Mouse (Mus musculus) embryonic facial prominence, embryonic 13.5 days (tissue): ENCODE results near the gene Gulp1. TPM values are rescaled to one million over a fixed set of nuclear protein-coding genes. Genes with fewer than 3 reads are reported as not detected.

ENCODE experiments used
- ATAC-seq: fragments of 200-750 bp; cut with Nextera tagmentation; 2 replicates; pipeline ENCODE4 v1.8.0; 2017; ENCODE audit warnings: low read depth; ENCODE audit not compliant: insufficient number of reproducible peaks, insufficient read depth, low FRiP score, low TSS enrichment
- H3K27ac ChIP-seq: fragments of 300-500 bp; sonication (generic); 2 replicates; pipeline ENCODE4 v1.5.1; 2015; ENCODE audit warnings: moderate library complexity, mild to moderate bottlenecking, inconsistent platforms
- H3K27me3 ChIP-seq: fragments of 300-500 bp; sonication (generic); 2 replicates; pipeline ENCODE4 v1.6.1; 2015; ENCODE audit warnings: mild to moderate bottlenecking, inconsistent platforms
- H3K36me3 ChIP-seq: fragments of 300-500 bp; sonication (generic); 2 replicates; pipeline ENCODE4 v1.6.1; 2015; ENCODE audit warnings: mild to moderate bottlenecking, inconsistent platforms
- H3K4me1 ChIP-seq: fragments of 300-500 bp; sonication (generic); 2 replicates; pipeline ENCODE4 v1.6.1; 2015; ENCODE audit warnings: inconsistent platforms
- H3K4me2 ChIP-seq: fragments of 300-500 bp; sonication (generic); 2 replicates; pipeline ENCODE4 v1.6.1; 2015; ENCODE audit warnings: moderate library complexity, mild to moderate bottlenecking, inconsistent platforms
- H3K4me3 ChIP-seq: fragments of 300-500 bp; sonication (generic); 2 replicates; pipeline ENCODE4 v1.5.1; 2015; ENCODE audit warnings: mild to moderate bottlenecking, inconsistent platforms
- H3K9ac ChIP-seq: fragments of 300-500 bp; sonication (generic); 2 replicates; pipeline ENCODE4 v1.6.1; 2015; ENCODE audit warnings: mild to moderate bottlenecking, inconsistent platforms
- H3K9me3 ChIP-seq: fragments of 300-500 bp; sonication (generic); 2 replicates; pipeline ENCODE4 v1.6.1; 2016; ENCODE audit warnings: inconsistent platforms
- WGBS: fragments of 180-500 bp; shearing (Covaris S2); methylation state at CpG from one replicate; pipeline ENCODE4 v1.1.7; 2015; ENCODE audit warnings: mixed read lengths; 5-methylcytosine and 5-hydroxymethylcytosine counted together
- polyA plus RNA-seq: library from polyadenylated mRNA; unstranded; fragments of >200 nt; fragmentation: Nextera tagmentation; extraction: Ambion mirVana; gene quantifications from 2 replicates; pipeline ENCODE4 v1.2.1, GENCODE M21; 2015

The Gulp1 gene
- polyA plus RNA-seq, 1 experiment from 2014 or later: 30.3 TPM

DNA sequence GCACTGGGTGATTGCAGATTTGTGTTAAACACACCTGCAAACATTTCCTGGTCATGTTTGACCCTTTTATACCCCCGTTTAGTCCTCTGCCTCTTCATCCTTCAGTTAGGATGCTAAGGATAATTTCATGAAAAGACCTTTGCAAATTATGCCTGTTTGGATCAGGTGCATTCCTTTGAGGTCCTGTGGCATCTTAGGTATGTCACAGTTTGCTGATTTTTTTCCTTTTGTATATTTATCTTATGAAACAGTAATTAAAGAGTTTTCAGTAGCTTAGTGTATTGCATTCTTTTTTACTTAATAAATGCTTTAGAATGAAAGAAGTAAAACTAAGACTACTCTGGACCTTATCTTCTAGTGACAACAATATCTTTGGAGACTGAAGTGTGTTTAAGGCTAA, 41.8 kb downstream of the Gulp1 start:
- Histone ChIP-seq H3K27me3 (no peaks in the 10 kb centered on the region), H3K4me3 (no peak overlapping the region), H3K4me1 (0 out of 2 replicates have a peak, but pooled peaks cover 4% of the 10 kb centered on the region), H3K9me3 (no peaks in the 10 kb centered on the region), H3K9ac (no peak overlapping the region), H3K36me3 (no peaks in the 10 kb centered on the region), H3K27ac (no peak overlapping the region), H3K4me2 (no peak overlapping the region)
- no peak for ATAC-seq
- 57% methylated on average over 1 of the region's 1 CpGs for WGBS

DNA sequence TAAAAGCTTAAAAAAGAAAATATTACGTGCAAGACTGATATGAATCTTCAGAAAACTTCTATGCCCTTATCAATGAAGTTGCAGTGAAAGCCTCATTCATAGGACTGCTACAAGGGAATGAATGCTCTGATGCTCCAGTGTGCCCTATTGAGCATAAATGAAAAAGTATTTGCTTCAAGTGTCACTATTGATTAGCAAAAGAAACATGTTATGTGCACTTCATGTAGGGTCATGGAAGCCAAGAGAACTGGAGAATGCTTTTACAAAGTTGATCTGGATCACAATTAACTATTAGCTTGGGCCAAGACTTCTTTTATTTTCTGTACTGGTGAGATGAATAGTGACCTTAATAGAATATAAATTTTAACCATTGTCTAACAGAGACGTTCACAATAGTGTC, 47.0 kb downstream of the Gulp1 start:
- H3K27me3 ChIP-seq: no peaks in the 10 kb centered on the region
- H3K27ac ChIP-seq: no peak overlapping the region
- H3K9ac ChIP-seq: no peak overlapping the region
- WGBS: 88% methylated on average over 2 of the region's 2 CpGs
- H3K4me1 ChIP-seq: no peaks in the 10 kb centered on the region
- no peak overlapping the region for H3K4me3 ChIP-seq
- no peak overlapping the region for H3K4me2 ChIP-seq
- no peak for ATAC-seq
- H3K36me3 ChIP-seq: no peaks in the 10 kb centered on the region
- H3K9me3 ChIP-seq: no peaks in the 10 kb centered on the region

DNA sequence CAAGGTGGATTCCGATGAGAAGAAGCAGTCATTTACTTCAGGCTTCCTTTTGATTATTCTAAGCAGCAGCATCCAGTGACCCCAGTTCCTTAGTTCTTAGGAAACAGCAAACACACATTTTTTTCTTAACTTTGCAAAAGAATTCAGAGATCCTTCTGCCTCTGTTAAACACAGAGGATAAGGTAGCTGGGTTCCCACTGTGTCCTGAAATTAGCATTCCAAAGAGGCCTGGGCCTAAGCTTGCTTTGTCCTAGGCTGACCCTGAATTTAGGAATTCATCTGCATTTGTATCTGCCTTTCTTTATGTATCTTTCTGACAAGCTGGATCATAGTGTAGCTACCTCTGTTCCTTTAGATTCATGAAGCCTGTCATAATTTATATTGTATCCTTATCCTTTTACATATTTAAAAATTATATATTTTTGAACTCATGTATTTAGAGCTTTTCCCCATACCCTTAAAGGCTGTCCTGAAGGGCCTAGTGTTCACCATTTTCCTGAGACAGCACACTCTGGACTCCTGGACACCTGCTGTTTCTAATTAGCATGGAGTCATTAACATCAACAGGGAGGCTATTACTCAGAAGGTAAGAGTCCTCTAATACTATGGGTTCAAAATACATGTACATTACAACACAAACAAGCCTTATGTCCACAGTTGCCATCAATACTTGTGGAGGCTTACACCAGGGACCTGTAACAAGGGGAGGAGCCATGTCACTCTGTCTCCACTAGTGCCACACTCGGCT, 62.2 kb downstream of the Gulp1 start:
- Histone ChIP-seq H3K9me3 (peaks cover 5% of the 10 kb centered on the region; the same call in 1 of the 2 replicates), H3K4me1 (peaks cover 6% of the 10 kb centered on the region), H3K27ac (no peak overlapping the region), H3K4me2 (no peak overlapping the region), H3K4me3 (no peak overlapping the region), H3K9ac (no peak overlapping the region), H3K27me3 (no peaks in the 10 kb centered on the region), H3K36me3 (no peaks in the 10 kb centered on the region)
- WGBS: 50% methylated on average over 2 of the region's 2 CpGs
- no peak for ATAC-seq

- H3K9ac ChIP-seq: no peak overlapping the region
- no peak overlapping the region for H3K4me2 ChIP-seq
- H3K27me3 ChIP-seq: no peaks in the 10 kb centered on the region
- H3K36me3 ChIP-seq: no peaks in the 10 kb centered on the region
- ATAC-seq: no peak
- 19% methylated on average over 2 of the region's 2 CpGs for WGBS
- H3K27ac ChIP-seq: no peak overlapping the region; the same call in 1 of the 2 replicates
- H3K4me3 ChIP-seq: no peak overlapping the region
- H3K4me1 ChIP-seq: peaks cover 9% of the 10 kb centered on the region
- H3K9me3 ChIP-seq: no peaks in the 10 kb centered on the region
Observed at GRCm38 (mm10) chr1:44618751-44619150, 67.4 kb downstream of the Gulp1 start.

DNA sequence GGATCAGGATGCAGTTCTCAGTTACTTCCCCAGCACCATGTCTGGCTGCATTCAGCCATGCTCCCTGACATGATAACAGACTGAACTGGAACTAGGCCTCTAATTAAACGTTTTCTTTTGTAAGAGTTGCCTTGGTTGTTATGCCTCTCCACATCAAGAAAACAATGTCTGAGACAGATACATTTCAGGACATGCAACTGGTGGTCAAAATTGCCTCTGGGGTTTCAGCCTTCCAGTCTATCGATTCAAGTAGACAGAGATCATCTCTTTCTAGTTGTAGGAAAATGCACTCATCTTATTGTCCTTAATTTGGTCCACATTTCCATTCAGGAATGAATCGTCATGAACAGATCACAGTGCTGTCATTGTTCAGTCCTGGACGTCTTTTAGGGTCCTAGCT, 83.2 kb downstream of the Gulp1 start:
- Histone ChIP-seq H3K27ac (no peak overlapping the region), H3K9me3 (no peaks in the 10 kb centered on the region), H3K9ac (no peak overlapping the region), H3K4me1 (0 out of 2 replicates have a peak, but pooled peaks cover 3% of the 10 kb centered on the region), H3K4me2 (no peak overlapping the region), H3K4me3 (no peak overlapping the region), H3K36me3 (no peaks in the 10 kb centered on the region), H3K27me3 (no peaks in the 10 kb centered on the region)
- no peak for ATAC-seq
- WGBS: 13% methylated on average over 4 of the region's 4 CpGs

GRCm38 (mm10) chr1:44645678-44646276, 94.5 kb downstream of the Gulp1 start:
- Histone ChIP-seq H3K4me3 (no peak overlapping the region), H3K27ac (no peak overlapping the region), H3K36me3 (no peaks in the 10 kb centered on the region), H3K27me3 (no peaks in the 10 kb centered on the region), H3K4me2 (no peak overlapping the region), H3K9me3 (no peaks in the 10 kb centered on the region), H3K9ac (no peak overlapping the region), H3K4me1 (no peaks in the 10 kb centered on the region)
- 83% methylated on average over 6 of the region's 6 CpGs for WGBS
- ATAC-seq: no peak

DNA sequence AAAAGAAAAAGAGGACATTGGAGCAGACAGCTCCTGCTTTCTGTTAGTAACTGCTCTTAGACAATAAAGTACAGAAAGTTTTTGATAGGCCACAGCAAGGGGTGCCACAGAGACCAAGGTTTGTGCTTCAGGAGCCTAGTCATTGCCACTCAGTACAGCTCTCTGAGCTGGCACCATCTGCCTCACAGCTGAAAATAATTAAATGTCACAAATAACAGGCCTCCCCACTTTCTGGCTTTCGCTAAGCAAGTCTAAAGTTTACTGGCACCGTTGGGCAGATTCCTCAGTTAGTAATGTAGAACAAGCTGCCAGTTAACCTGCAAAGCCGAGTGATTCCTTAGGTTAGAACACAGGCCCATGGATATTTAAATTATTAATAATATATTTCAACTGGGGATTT, 127.7 kb downstream of the Gulp1 start:
- H3K4me1 ChIP-seq: peaks cover 14% of the 10 kb centered on the region
- no peaks in the 10 kb centered on the region for H3K36me3 ChIP-seq
- H3K9me3 ChIP-seq: no peaks in the 10 kb centered on the region
- no peaks in the 10 kb centered on the region for H3K27me3 ChIP-seq
- no peak overlapping the region for H3K4me3 ChIP-seq
- peak overlapping the region; percentile 72 for H3K27ac ChIP-seq
- no peak overlapping the region for H3K9ac ChIP-seq
- ATAC-seq: 0 out of 2 replicates have a peak, but pooled peaks have one; percentile 56
- WGBS: 28% methylated on average over 3 of the region's 3 CpGs
- H3K4me2 ChIP-seq: 0 out of 2 replicates have a peak overlapping the region, but pooled peaks have one; percentile 2

- ATAC-seq: peak; percentile 85
- Histone ChIP-seq H3K4me3 (no peak overlapping the region), H3K27ac (peak overlapping the region; percentile 72)
Observed at GRCm38 (mm10) chr1:44679415-44679814, 128.1 kb downstream of the Gulp1 start.

GRCm38 (mm10) chr1:44682556-44682955, 131.2 kb downstream of the Gulp1 start:
- no peaks in the 10 kb centered on the region for H3K9me3 ChIP-seq
- no peak overlapping the region for H3K9ac ChIP-seq
- H3K4me2 ChIP-seq: no peak overlapping the region
- 65% methylated on average over 2 of the region's 2 CpGs for WGBS
- ATAC-seq: no peak
- no peak overlapping the region for H3K4me3 ChIP-seq
- no peaks in the 10 kb centered on the region for H3K36me3 ChIP-seq
- no peak overlapping the region for H3K27ac ChIP-seq
- no peaks in the 10 kb centered on the region for H3K27me3 ChIP-seq
- peaks cover 14% of the 10 kb centered on the region for H3K4me1 ChIP-seq

More at GRCm38 (mm10) chr1:44679415-44679814, 128.1 kb downstream of the Gulp1 start:
- WGBS: 18% methylated on average over 3 of the region's 3 CpGs
- Histone ChIP-seq H3K36me3 (no peaks in the 10 kb centered on the region), H3K9me3 (no peaks in the 10 kb centered on the region), H3K4me2 (0 out of 2 replicates have a peak overlapping the region, but pooled peaks have one; percentile 2), H3K27me3 (no peaks in the 10 kb centered on the region), H3K9ac (no peak overlapping the region), H3K4me1 (peaks cover 14% of the 10 kb centered on the region)

GRCm38 (mm10) chr1:44683723-44684122, 132.4 kb downstream of the Gulp1 start:
- ATAC-seq: no peak

DNA sequence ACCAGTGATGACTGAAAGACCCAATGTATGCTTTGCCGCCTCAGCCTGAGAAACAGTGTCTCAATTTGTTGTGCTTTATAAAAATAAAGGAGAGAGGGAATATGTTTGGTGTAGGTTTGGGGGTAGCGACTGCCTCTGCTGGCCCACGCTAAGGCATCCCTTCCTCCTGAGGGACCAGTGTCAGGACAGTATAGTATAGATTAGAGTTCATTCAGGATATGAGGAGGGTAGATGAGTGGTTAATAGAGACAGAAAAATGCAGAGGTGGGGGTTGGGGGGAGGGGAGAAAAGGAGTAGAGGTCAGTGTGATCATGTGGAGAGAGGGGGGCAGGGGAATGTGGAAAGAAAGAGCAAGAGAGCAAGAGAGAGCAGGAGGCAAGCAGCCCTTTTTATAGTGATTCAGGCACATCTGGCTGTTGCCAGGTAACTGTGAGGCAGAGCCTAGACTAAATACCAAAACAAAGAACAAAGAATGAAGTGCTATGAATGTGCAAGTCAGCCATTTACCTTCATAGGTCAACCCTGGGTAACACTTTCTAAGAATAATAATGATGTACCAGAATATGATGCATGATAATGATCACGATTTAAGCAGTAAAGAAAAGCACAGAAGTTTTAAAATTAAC, 169.6 kb downstream of the Gulp1 start:
- no peaks in the 10 kb centered on the region for H3K27me3 ChIP-seq
- no peak overlapping the region for H3K4me3 ChIP-seq
- H3K27ac ChIP-seq: no peak overlapping the region
- H3K36me3 ChIP-seq: no peaks in the 10 kb centered on the region
- H3K9me3 ChIP-seq: no peaks in the 10 kb centered on the region
- ATAC-seq: no peak
- no peak overlapping the region for H3K9ac ChIP-seq
- no peak overlapping the region for H3K4me2 ChIP-seq
- H3K4me1 ChIP-seq: no peaks in the 10 kb centered on the region
- 86% methylated on average over 4 of the region's 4 CpGs for WGBS

More at GRCm38 (mm10) chr1:44683723-44684122, 132.4 kb downstream of the Gulp1 start:
- H3K27ac ChIP-seq: no peak overlapping the region
- H3K4me3 ChIP-seq: no peak overlapping the region
- H3K27me3 ChIP-seq: no peaks in the 10 kb centered on the region
- no peaks in the 10 kb centered on the region for H3K9me3 ChIP-seq
- WGBS: 72% methylated on average over 6 of the region's 6 CpGs
- no peaks in the 10 kb centered on the region for H3K36me3 ChIP-seq
- H3K4me2 ChIP-seq: no peak overlapping the region
- no peak overlapping the region for H3K9ac ChIP-seq
- peaks cover 8% of the 10 kb centered on the region; the same call in 1 of the 2 replicates for H3K4me1 ChIP-seq
